Mouse (Mus musculus): ENCODE results near the gene Atxn7l3. TPM values are rescaled to one million over a fixed set of nuclear protein-coding genes. Genes with fewer than 3 reads are reported as not detected.

Gene Atxn7l3
- total RNA-seq, 1 experiment = 60.4 TPM

- no peak for DNase-seq (ENCODE audit: low read depth, low spot score)
- H3K27ac ChIP-seq (ENCODE audit: insufficient read depth, low read depth, low read length, poor library complexity, severe bottlenecking) = peak within 1 kb of the TSS; percentile 97
- H3K4me3 ChIP-seq (ENCODE audit: insufficient read depth in 1 of 2, low read depth in 1 of 2, low read length in 2 of 2, poor library complexity in 1 of 2, severe bottlenecking in 1 of 2) = peak within 1 kb of the TSS; percentile 76 to 91
- peak within 1 kb of the TSS; percentile 99 for H3K9ac ChIP-seq (ENCODE audit: insufficient read depth, low read depth, low read length, poor library complexity, severe bottlenecking)
- H3K4me1 ChIP-seq (ENCODE audit: control insufficient read depth in 2 of 2, insufficient read depth in 2 of 2, low read length in 2 of 2, poor library complexity in 1 of 2) = peaks cover 1 to 19% of the 10 kb centered on the region in 2 experiments; a peak in 3 of 4 replicates
- in situ Hi-C loops (cut with MboI; ENCODE audit: low sequenced_read_pairs in 2 of 2, unreplicated experiment in 2 of 2) = no loop called here
- no peaks in the 10 kb centered on the region for H3K9me3 ChIP-seq (ENCODE audit: control insufficient read depth, insufficient read depth, low read depth, low read length)
- no peak for TF ChIP-seq CHD2 (IDR thresholded peaks at IDR 0.05; ENCODE audit: low read depth, low read length)
- TF ChIP-seq MAFK (IDR thresholded peaks at IDR 0.05; ENCODE audit: insufficient read depth, low read depth, low read length) = no peak
- peaks cover 11% of the 10 kb centered on the region for H3K36me3 ChIP-seq (ENCODE audit: control insufficient read depth, insufficient read depth, low read length, poor library complexity, severe bottlenecking)
Measured at GRCm38 (mm10) chr11:102319410-102319792, 23.0 kb upstream of the Atxn7l3 start, which contains the start of gene Ubtf. Gene Ubtf, minus strand, starts transcription at chr11:102319742.

GRCm38 (mm10) chr11:102318576-102319409 is 22.4 kb upstream of the Atxn7l3 start:
- in situ Hi-C loops (cut with MboI; ENCODE audit: low sequenced_read_pairs in 2 of 2, unreplicated experiment in 2 of 2) = no loop called here
- Histone ChIP-seq H3K4me1 (ENCODE audit: control insufficient read depth in 2 of 2, insufficient read depth in 2 of 2, low read length in 2 of 2, poor library complexity in 1 of 2) (peaks cover 1 to 22% of the 10 kb centered on the region in 2 experiments; a peak in 3 of 4 replicates), H3K36me3 (ENCODE audit: control insufficient read depth, insufficient read depth, low read length, poor library complexity, severe bottlenecking) (peaks cover 17% of the 10 kb centered on the region), H3K9me3 (ENCODE audit: control insufficient read depth, insufficient read depth, low read depth, low read length) (no peaks in the 10 kb centered on the region), H3K27ac (ENCODE audit: insufficient read depth, low read depth, low read length, poor library complexity, severe bottlenecking) (peak overlapping the region; percentile 97), H3K4me3 (ENCODE audit: insufficient read depth in 1 of 2, low read depth in 1 of 2, low read length in 2 of 2, poor library complexity in 1 of 2, severe bottlenecking in 1 of 2) (peak overlapping the region; percentile 76 to 91), H3K9ac (ENCODE audit: insufficient read depth, low read depth, low read length, poor library complexity, severe bottlenecking) (peak overlapping the region; percentile 99)
- TF ChIP-seq HCFC1 (IDR thresholded peaks at IDR 0.05; ENCODE audit: borderline replicate concordance, insufficient read depth, low read length) = no peak
- peak; percentile 86 for TF ChIP-seq ZNF384 (IDR thresholded peaks at IDR 0.05; ENCODE audit: low read depth, low read length)
- TF ChIP-seq MAFK (IDR thresholded peaks at IDR 0.05; ENCODE audit: insufficient read depth, low read depth, low read length) = no peak
- no peak for TF ChIP-seq ZC3H11A (IDR thresholded peaks at IDR 0.05; ENCODE audit: borderline replicate concordance, low read depth, low read length)
- no peak for TF ChIP-seq CHD2 (IDR thresholded peaks at IDR 0.05; ENCODE audit: low read depth, low read length)
- no peak for DNase-seq (ENCODE audit: low read depth, low spot score)

GRCm38 (mm10) chr11:102317901-102318575 is 21.6 kb upstream of the Atxn7l3 start:
- Histone ChIP-seq H3K9ac (ENCODE audit: insufficient read depth, low read depth, low read length, poor library complexity, severe bottlenecking) (peak overlapping the region; percentile 99), H3K9me3 (ENCODE audit: control insufficient read depth, insufficient read depth, low read depth, low read length) (no peaks in the 10 kb centered on the region), H3K4me1 (ENCODE audit: control insufficient read depth in 2 of 2, insufficient read depth in 2 of 2, low read length in 2 of 2, poor library complexity in 1 of 2) (peaks cover 1 to 22% of the 10 kb centered on the region in 2 experiments; a peak in 2 of 4 replicates), H3K27ac (ENCODE audit: insufficient read depth, low read depth, low read length, poor library complexity, severe bottlenecking) (peak overlapping the region; percentile 97), H3K4me3 (ENCODE audit: insufficient read depth in 1 of 2, low read depth in 1 of 2, low read length in 2 of 2, poor library complexity in 1 of 2, severe bottlenecking in 1 of 2) (peak overlapping the region; percentile 76 to 91), H3K36me3 (ENCODE audit: control insufficient read depth, insufficient read depth, low read length, poor library complexity, severe bottlenecking) (peaks cover 25% of the 10 kb centered on the region)
- DNase-seq (ENCODE audit: low read depth, low spot score) = no peak
- TF ChIP-seq ZNF384 (IDR thresholded peaks at IDR 0.05; ENCODE audit: low read depth, low read length) (no peak), CHD2 (IDR thresholded peaks at IDR 0.05; ENCODE audit: low read depth, low read length) (no peak), ZC3H11A (IDR thresholded peaks at IDR 0.05; ENCODE audit: borderline replicate concordance, low read depth, low read length) (0 out of 2 replicates have a peak, but pooled peaks have one; percentile 9), MAFK (IDR thresholded peaks at IDR 0.05; ENCODE audit: insufficient read depth, low read depth, low read length) (no peak), HCFC1 (IDR thresholded peaks at IDR 0.05; ENCODE audit: borderline replicate concordance, insufficient read depth, low read length) (no peak)
- in situ Hi-C loops (cut with MboI; ENCODE audit: low sequenced_read_pairs in 2 of 2, unreplicated experiment in 2 of 2) = no loop called here

GRCm38 (mm10) chr11:102317298-102317900 is 21.0 kb upstream of the Atxn7l3 start:
- DNase-seq (ENCODE audit: low read depth, low spot score) = no peak
- peak overlapping the region; percentile 99 for H3K9ac ChIP-seq (ENCODE audit: insufficient read depth, low read depth, low read length, poor library complexity, severe bottlenecking)
- TF ChIP-seq MAFK (IDR thresholded peaks at IDR 0.05; ENCODE audit: insufficient read depth, low read depth, low read length) (no peak), CHD2 (IDR thresholded peaks at IDR 0.05; ENCODE audit: low read depth, low read length) (no peak), ZC3H11A (IDR thresholded peaks at IDR 0.05; ENCODE audit: borderline replicate concordance, low read depth, low read length) (no peak), HCFC1 (IDR thresholded peaks at IDR 0.05; ENCODE audit: borderline replicate concordance, insufficient read depth, low read length) (no peak), ZNF384 (IDR thresholded peaks at IDR 0.05; ENCODE audit: low read depth, low read length) (no peak)

More at GRCm38 (mm10) chr11:102317298-102317900, 21.0 kb upstream of the Atxn7l3 start:
- H3K27ac ChIP-seq (ENCODE audit: insufficient read depth, low read depth, low read length, poor library complexity, severe bottlenecking) = peak overlapping the region; percentile 97
- in situ Hi-C loops (cut with MboI; ENCODE audit: low sequenced_read_pairs in 2 of 2, unreplicated experiment in 2 of 2) = no loop called here
- H3K9me3 ChIP-seq (ENCODE audit: control insufficient read depth, insufficient read depth, low read depth, low read length) = no peaks in the 10 kb centered on the region
- peaks cover 31% of the 10 kb centered on the region for H3K36me3 ChIP-seq (ENCODE audit: control insufficient read depth, insufficient read depth, low read length, poor library complexity, severe bottlenecking)
- H3K4me1 ChIP-seq (ENCODE audit: control insufficient read depth in 2 of 2, insufficient read depth in 2 of 2, low read length in 2 of 2, poor library complexity in 1 of 2) = peaks cover 1 to 19% of the 10 kb centered on the region in 2 experiments; a peak in 2 of 4 replicates
- peak overlapping the region; percentile 91 to 95 for H3K4me3 ChIP-seq (ENCODE audit: insufficient read depth in 1 of 2, low read depth in 1 of 2, low read length in 2 of 2, poor library complexity in 1 of 2, severe bottlenecking in 1 of 2)
